Mouse (Mus musculus) gastrocnemius, postnatal 4 days (tissue): ENCODE results near the gene Rapgef4. TPM values are rescaled to one million over a fixed set of nuclear protein-coding genes. Genes with fewer than 3 reads are reported as not detected.

Source experiments
- DNase-seq, 2 experiments: peaks; one replicate each; pipeline ENCODE4 v3.0.0; 2021 to 2022; ENCODE audit warnings: low spot score in 2 of 2, mixed read lengths in 2 of 2
- total RNA-seq, 2 experiments: library from RNA; stranded (reverse); gene quantifications; 2 replicates each; pipeline ENCODE4 v1.2.3; 2021

The Rapgef4 gene
- total RNA-seq, 2 experiments from 2014 or later: 5.8 to 6.1 TPM

GRCm38 (mm10) chr2:71982868-71983597 is 2.0 kb downstream of the Rapgef4 start:
- DNase-seq: no peak

GRCm38 (mm10) chr2:71985730-71986129 is 4.7 kb downstream of the Rapgef4 start:
- no peak for DNase-seq

- no peak for DNase-seq
Observed at GRCm38 (mm10) chr2:71986276-71986848, 5.3 kb downstream of the Rapgef4 start.

GRCm38 (mm10) chr2:71988572-71988971 is 7.5 kb downstream of the Rapgef4 start:
- no peak for DNase-seq

- no peak for DNase-seq
Observed at GRCm38 (mm10) chr2:71992129-71992528, 11.1 kb downstream of the Rapgef4 start.

GRCm38 (mm10) chr2:71993729-71994423 is 12.8 kb downstream of the Rapgef4 start:
- no peak for DNase-seq

- DNase-seq: no peak
Observed at GRCm38 (mm10) chr2:71998531-71998930, 17.5 kb downstream of the Rapgef4 start.

GRCm38 (mm10) chr2:72000102-72000501 is 19.1 kb downstream of the Rapgef4 start:
- no peak for DNase-seq

GRCm38 (mm10) chr2:72002843-72003370 is 21.9 kb downstream of the Rapgef4 start:
- DNase-seq: no peak

GRCm38 (mm10) chr2:72003756-72004525 is 22.9 kb downstream of the Rapgef4 start:
- DNase-seq: no peak

- DNase-seq: no peak
Observed at GRCm38 (mm10) chr2:72005051-72005450, 24.0 kb downstream of the Rapgef4 start.

- DNase-seq: peak in 1 of 2 experiments; percentile 47
Observed at GRCm38 (mm10) chr2:72009446-72010218, 28.6 kb downstream of the Rapgef4 start.

- DNase-seq: no peak
Observed at GRCm38 (mm10) chr2:72015366-72015765, 34.3 kb downstream of the Rapgef4 start.

GRCm38 (mm10) chr2:72016013-72016412 is 35.0 kb downstream of the Rapgef4 start:
- DNase-seq: no peak

- DNase-seq: no peak
Observed at GRCm38 (mm10) chr2:72017168-72017567, 36.1 kb downstream of the Rapgef4 start.

GRCm38 (mm10) chr2:72018736-72019135 is 37.7 kb downstream of the Rapgef4 start:
- no peak for DNase-seq

GRCm38 (mm10) chr2:72020755-72021154 is 39.7 kb downstream of the Rapgef4 start:
- DNase-seq: no peak

GRCm38 (mm10) chr2:72021440-72021839 is 40.4 kb downstream of the Rapgef4 start:
- DNase-seq: no peak

- no peak for DNase-seq
Observed at GRCm38 (mm10) chr2:72021845-72022244, 40.8 kb downstream of the Rapgef4 start.

- no peak for DNase-seq
Observed at GRCm38 (mm10) chr2:72023791-72024190, 42.8 kb downstream of the Rapgef4 start.
